Mouse (Mus musculus): ENCODE data around the gene Hyal1.

DNA sequence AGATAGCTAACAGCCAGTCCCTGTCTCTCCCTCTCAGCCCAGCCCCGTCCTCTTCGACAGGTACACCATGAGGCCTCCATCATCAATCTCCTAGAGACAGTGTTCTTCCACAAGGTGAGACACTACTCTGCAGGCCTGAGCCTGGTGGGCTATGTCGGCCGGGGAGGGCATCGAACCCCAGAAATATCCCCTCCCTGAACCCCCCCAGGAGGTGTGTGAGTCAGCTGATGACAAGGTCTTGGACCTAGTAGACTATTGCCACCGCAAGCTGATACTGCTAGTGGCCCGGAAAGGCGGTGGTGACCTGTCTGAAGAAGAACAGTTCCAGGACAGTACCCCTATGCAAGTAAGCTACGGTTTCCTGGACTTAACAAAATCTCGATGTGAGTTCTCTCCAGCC, 27.9 kb upstream of the Hyal1 start:
- TF ChIP-seq CTCF (IDR thresholded peaks at IDR 0.05; ENCODE audit: low read depth, low read length), result no peak
- no peak for TF ChIP-seq POLR2A (IDR thresholded peaks at IDR 0.05; ENCODE audit: borderline replicate concordance, low read depth, low read length)
